Mouse (Mus musculus) liver, postnatal 0 days (tissue): ENCODE data around the gene Exosc8.

Experiments used
- CTCF ChIP-seq: sonication (generic); IDR thresholded peaks from 2 replicates; pipeline ENCODE4 v1.5.1; 2016; ENCODE audit warnings: antibody characterized with exemption, low read depth
- EP300 ChIP-seq: IDR thresholded peaks from 2 replicates; pipeline ENCODE4 v1.6.1; 2016; ENCODE audit warnings: antibody characterized with exemption, low read depth, mild to moderate bottlenecking

GRCm38 (mm10) chr3:54764418-54764817 lies 29.2 kb upstream of the Exosc8 start:
- TF ChIP-seq CTCF = no peak
- TF ChIP-seq EP300 = no peak
